In the genomic region with DNA sequence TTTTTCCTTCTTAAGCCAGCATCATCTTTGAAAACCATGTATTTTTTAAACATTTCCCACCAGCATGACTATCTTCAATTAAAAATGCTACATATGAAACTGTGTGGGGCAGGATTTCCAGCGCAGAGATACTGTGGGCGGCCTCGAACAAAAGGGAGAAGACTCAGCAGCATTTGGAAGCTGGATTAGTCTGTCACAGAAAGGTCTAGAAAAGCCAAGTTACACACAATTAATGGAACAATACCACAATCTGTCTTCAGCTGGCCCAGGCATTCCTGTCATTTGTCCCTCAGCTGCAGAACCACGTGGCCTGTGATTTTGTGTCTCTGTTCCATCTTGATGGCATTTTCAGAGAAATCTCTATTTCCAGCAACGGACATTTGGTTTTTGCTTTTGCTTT, we compare ENCODE assay signal across 11 mouse cellular contexts.
"Had no signal": no experiment of that assay in that cellular context is flagged by ENCODE, and none has a peak within 500 bp of the region (broad histone marks: within the 10 kb centered on the region; RNA-seq: fewer than 3 reads in every experiment).

No protein-coding gene starts in this region.

- DNase-seq: kidney, adult 18-20 months; kidney, postnatal 25 days; liver; lung, adult 18-20 months; lung, postnatal 10 days; lung, postnatal 36 days; midbrain, embryonic 14.5 days; retina, postnatal 1 day; thymus, adult 2 months; thymus, postnatal 14 days; thymus, postnatal 4 days had no signal
